Mouse (Mus musculus) gastrocnemius, adult 8-10 months (tissue): ENCODE measurements around the gene Tyms. TPM values are rescaled to one million over a fixed set of nuclear protein-coding genes. Genes with fewer than 3 reads are reported as not detected.
A peak's percentile ranks its signal among the peaks of the same experiment; 100 is the strongest.
"Not testable (repeated sequence)": the region's sequence is repeated elsewhere in the genome, so short reads cannot be mapped to it uniquely, and the experiment has no call there.

ENCODE experiments used
- DNase-seq, 2 experiments: peaks; one replicate each; pipeline ENCODE4 v3.0.0; 2022; ENCODE audit warnings: low spot score in 2 of 2
- total RNA-seq, 4 experiments: library from RNA; stranded (reverse); gene quantifications; 2 replicates each; pipeline ENCODE4 v1.2.4; 2022

Tyms gene
- total RNA-seq, 4 experiments from 2014 or later: 0.51 to 1.0 (median 0.71) TPM

DNA sequence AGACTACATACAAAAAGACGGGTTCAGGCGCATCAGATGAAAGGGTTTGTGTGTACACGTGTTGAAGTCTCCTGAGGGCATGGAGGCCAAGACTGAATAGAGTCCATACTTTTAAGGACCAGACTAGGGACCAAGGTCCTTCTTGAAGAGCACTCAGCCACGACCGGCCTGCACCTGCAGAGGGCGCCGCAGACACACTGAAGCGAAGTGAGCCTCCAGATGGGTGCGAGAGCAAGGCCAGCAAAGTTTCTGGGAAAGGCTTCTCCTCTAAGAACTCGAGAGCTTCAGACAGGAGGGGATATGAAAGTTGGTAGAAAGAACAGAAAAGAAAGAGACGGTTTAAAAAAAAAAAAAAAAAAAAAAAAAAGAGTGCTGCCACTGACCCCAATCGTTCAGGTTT lies 30.9 kb upstream of the Tyms start:
- DNase-seq: no peak

DNA sequence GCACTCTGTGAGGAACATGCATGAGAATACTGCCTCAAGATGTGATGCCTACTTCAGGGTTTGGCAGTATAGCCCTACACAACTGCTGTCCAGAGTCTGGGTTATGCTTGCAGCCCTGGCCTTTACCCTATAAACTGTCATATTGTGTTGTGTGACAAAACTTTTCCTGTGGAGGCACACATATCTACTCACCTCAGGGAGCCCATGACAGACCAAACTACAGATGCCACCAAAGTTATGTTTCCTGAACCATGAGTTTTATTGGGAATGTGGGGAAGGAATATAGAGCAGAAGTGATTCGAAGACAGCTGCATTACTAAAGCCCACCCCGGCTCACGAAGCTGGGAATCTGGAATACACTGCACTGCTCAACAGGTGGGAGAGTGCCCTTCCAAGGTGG lies 29.9 kb upstream of the Tyms start:
- no peak for DNase-seq

- DNase-seq: no peak
Measured at GRCm38 (mm10) chr5:30098260-30098659, 24.8 kb upstream of the Tyms start.

DNA sequence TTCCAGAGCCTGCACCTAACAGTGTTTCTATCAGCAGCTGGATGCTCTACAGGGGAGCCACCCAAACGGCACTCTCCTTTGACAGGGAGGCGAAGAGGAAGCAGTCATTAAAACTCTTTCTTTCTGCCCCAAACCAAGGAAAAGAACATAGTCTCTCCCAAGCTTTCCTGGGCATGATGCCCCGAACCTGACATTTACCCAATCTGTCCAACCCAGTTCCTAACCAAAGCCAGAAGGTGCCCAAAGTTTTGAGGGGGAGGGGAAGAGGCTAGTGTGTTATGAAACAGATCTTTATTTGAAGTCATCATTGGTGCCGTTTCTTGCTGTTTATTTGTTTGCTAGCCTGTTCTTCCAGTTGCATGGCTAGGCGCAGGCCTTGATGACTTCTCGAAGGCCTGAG lies 22.3 kb upstream of the Tyms start:
- no peak for DNase-seq

GRCm38 (mm10) chr5:30094399-30094798 lies 21.0 kb upstream of the Tyms start:
- no peak for DNase-seq

GRCm38 (mm10) chr5:30092701-30093100 lies 19.3 kb upstream of the Tyms start:
- DNase-seq: no peak

- DNase-seq: no peak
Measured at GRCm38 (mm10) chr5:30072377-30072776, 1.0 kb downstream of the Tyms start.

GRCm38 (mm10) chr5:30071677-30072076 lies 1.7 kb downstream of the Tyms start:
- DNase-seq: no peak

- no peak for DNase-seq
Measured at GRCm38 (mm10) chr5:30067726-30068125, 5.7 kb downstream of the Tyms start.

- DNase-seq: not testable (repeated sequence)
Measured at GRCm38 (mm10) chr5:30059607-30060006, 13.8 kb downstream of the Tyms start.

DNA sequence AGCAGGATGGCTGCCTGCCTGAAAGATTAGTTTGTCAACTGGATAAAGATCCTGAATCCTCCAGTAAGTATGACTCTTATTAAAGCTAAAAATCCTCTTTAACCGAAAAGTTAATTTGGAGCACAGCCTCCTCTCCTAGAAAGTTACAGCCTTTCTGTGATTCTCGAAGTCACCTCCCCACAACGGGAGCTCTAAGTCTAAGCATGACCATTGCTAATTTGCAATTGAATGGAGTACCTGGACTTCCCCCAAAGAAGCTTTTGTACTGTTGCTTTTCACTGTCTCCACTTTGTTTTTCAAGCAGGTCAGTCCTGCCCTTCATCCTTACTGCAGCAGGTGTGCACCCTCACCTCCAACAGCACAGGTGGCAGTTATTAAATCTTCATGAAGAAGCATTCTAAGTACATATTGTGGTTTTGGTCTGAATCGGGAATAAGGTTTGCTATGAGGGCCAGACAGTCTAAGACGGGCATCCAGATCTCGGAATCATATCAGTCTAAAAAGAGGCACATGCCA lies 15.1 kb downstream of the Tyms start:
- no peak for DNase-seq

GRCm38 (mm10) chr5:30039841-30040240 lies 33.6 kb downstream of the Tyms start:
- not testable (repeated sequence) for DNase-seq

DNA sequence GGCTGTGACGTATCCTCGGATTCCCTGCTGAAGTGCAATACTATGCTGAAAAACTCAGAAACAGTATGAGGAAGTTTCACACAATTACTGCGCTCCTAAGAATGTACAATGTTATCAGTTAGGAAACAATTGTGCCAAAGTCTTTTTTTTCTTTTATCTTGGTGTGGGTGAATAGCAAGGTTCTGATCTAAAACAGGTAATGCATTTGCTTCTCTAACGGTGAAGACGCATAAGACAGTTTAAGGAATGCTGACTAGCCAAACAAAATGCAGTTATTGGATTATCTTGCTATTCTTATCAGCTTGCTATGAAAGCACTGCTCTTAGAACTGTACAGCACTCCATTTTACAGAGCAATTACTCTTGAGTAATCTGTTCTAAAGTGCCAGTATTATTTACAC lies 34.1 kb downstream of the Tyms start:
- DNase-seq: not testable (repeated sequence)

DNA sequence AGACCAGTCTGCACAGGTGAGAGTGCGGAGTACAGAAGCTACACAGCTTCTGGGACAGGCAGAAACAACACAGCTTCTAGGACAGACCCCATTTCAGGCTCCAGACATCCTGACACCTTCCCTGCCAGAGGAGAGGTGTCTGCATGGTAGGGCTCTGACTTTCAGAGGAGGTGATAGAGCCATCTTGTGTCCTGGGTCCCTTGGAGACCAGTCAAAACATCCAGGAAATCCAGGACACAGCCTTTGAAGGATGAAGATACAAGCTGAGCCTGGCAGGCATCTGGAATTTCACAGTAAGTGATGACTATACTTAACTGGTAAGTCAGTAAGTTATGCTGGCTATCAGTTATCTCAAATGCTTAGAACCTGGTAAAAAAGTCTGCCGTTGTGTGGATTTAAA lies 36.3 kb downstream of the Tyms start:
- not testable (repeated sequence) for DNase-seq

DNA sequence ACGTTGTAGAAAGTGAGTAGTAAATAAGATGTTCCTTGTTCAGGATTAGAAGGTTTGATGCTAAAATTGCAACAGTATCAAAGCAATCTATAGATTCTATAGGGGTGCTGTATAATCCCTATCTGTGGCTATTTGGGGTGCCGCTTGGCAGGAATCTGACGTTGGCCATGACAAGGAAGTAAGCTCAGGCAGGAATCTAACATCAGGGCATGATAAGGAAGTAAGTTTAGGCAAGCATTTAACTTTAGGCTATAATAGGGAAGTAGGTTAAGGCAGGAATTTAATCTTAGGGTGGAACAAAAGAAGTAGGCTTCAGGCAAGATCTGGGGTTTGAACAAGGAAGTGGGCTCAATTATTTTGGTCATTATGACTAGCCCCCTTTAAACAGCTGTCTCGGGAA lies 37.6 kb downstream of the Tyms start:
- not testable (repeated sequence) for DNase-seq

DNA sequence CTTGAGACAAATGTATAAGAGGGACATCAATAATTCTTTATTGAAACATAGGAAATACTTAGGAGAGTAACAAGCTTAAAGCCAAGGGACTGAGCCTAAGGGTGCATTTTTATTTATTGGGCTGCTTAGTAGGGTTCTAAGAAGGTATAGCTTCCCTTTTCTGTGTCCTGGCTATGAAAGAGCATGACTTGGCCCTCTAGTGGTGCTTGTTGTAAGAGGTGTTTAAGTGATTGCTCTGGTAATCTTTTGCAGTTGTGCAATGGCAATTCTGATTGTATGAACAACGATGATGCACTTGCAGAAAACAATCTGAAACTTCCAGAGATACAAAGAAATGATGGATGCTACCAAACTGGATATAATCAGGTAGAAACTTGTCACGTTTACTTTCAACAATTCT lies 58.8 kb downstream of the Tyms start:
- no peak for DNase-seq

- DNase-seq: peak; percentile 84 to 85
Measured at GRCm38 (mm10) chr5:30012726-30013503, 60.5 kb downstream of the Tyms start, which contains the start of gene Il6. Gene Il6, plus strand, starts transcription at chr5:30013114.

Other genes starting within 250 kb of the Tyms start
- gene Il6, start 60.5 kb downstream of the Tyms start, total RNA-seq: not detected
- not detected for gene Garem2, start 31.5 kb upstream of the Tyms start, total RNA-seq
- not detected for gene 3110082J24Rik, start 32.5 kb upstream of the Tyms start, total RNA-seq
- 100 to 1,000 TPM; 282 to 349 (median 303) TPM for gene Hadha, start 81.5 kb upstream of the Tyms start, total RNA-seq
- gene Hadhb, start 81.6 kb upstream of the Tyms start, total RNA-seq: 100 to 1,000 TPM; 363 to 499 (median 389) TPM
- gene Adgrf3, start 132.1 kb upstream of the Tyms start, total RNA-seq: not detected
- 10 to 100 TPM in 1 of 4 experiments, 1 to 10 TPM in 3; 7.4 to 10.8 (median 8.6) TPM for gene Selenoi, start 159.0 kb upstream of the Tyms start, total RNA-seq
- not detected for gene Drc1, start 207.8 kb upstream of the Tyms start, total RNA-seq